Mouse (Mus musculus): ENCODE results near the gene Zc2hc1b.

The Zc2hc1b gene

GRCm38 (mm10) chr10:13172798-13173221, 5.0 kb downstream of the Zc2hc1b start:
- DNase-seq (ENCODE audit: low spot score): no peak

DNA sequence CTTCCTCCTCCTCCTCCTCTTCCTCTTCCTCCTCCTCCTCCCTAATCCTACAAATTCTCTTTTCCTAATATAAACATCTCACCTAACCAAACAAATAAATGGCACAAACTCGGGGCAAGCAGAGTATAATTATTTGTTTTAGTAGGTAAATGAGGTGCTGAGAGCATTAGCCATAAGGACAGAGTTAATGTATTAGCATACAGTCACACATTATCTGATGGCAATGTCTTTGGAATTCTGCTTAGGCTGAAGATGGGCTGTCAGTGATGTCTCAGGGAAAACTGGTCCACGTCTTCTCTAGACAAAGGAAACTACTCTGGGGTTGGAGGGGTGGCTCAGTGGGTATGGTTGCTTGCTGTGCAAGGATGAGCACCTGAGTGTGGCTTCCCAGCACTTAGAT, 6.4 kb downstream of the Zc2hc1b start:
- DNase-seq (ENCODE audit: low spot score): no peak

GRCm38 (mm10) chr10:13170739-13171448, 6.9 kb downstream of the Zc2hc1b start:
- no peak for DNase-seq (ENCODE audit: low spot score)

DNA sequence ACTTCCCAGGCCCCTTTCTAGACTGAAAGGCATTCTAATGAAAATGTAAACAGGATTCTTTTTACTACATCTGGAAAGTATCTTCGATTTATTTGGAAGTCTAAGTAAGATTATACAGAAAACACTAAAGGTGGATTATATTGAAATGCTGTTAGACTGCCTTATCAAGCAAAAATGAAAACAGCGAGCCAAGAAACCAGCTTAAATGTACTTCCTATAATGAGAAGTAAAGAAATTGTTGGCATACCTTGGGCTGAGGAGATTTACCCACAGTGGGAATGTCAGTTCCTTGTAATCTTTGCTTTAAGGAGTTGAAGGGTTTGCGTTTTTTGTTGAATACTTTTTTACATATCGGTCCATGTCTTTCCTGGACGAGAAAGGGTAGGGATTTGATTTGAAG, 9.4 kb downstream of the Zc2hc1b start:
- no peak for DNase-seq (ENCODE audit: low spot score)

DNA sequence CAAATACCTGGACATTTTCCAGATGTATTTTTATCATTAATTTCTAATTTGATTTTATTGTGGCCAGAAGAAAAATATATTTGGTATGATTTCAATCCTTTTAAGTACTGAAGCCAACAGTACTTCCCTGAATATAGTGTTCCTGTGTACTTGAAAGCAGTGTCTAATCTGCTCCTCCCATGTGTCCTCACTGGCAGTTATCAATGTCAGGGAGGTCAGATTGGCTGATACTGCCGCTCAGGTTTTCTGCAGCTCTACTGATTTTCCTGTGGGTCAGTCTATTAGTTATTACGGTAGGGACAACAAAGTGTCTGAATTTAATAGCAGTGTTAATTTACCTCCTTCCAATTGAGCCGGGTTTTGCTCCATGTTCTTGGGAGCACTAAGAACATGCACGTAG, 15.8 kb downstream of the Zc2hc1b start:
- DNase-seq (ENCODE audit: low spot score): no peak

GRCm38 (mm10) chr10:13160913-13161312, 16.9 kb downstream of the Zc2hc1b start:
- no peak for DNase-seq (ENCODE audit: low spot score)

DNA sequence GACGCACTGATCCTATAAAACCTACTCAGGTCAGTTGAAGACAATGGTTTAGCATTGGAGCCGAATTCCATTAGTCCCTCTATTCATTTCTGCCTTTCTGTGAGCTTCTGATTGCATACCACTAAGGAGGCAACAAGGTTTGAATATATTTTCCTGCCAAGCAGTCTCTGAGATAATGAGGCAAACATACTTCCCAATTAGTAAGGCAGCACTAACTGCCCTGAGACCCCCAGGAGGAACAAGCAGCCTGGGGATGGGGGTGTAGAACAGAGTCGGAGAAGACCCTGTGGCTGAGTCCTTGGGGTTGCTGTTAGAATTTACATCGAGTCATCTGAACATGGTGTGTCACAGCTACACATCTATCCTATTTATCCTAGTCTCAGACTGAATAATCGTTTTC, 22.4 kb downstream of the Zc2hc1b start:
- no peak for DNase-seq (ENCODE audit: low spot score)

DNA sequence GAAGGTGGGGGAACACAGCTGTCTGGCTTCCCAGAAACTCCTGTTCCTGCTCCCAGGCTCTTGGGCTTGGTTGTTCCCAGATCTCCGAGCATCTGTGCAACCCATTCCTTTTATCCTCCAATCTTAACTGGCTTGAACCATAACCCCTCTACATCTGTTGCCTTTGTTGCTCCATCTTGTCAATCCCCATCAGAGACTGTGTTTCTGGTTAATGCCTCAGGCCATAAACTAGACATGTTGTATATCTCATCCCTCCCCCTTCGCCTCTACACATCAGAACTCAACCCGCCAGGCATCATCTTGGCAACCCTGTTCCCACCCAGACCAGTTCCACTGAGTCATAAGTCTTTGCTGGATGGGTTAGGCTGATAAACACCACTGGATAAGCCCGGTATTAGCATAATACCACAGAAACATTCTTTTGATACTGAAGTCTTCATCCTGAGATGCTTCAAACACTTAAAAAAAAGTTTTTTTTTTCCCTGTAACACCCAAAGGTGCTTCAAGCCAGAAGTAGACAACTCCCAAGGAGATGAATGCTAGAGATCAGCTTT, 24.9 kb downstream of the Zc2hc1b start:
- DNase-seq (ENCODE audit: low spot score): no peak

DNA sequence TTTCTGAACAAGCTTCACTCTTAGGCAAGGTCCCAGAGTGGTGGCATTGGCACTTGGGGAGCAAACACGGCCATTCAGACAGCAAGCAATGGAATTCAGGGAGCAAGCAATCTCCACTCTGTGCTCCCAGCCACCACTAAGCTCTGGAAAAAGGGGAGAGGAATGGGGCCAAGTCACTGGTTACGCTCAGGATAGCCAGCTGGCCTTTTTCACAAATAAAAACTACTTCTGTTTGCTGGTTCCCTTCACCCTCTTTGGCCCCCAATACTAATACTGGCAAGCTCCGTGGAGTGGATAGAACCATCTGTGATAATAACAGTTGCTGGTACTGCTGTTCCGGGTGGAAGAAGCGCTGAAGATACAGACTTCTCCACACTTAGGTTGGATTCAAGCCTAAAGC, 26.5 kb downstream of the Zc2hc1b start:
- DNase-seq (ENCODE audit: low spot score): no peak

DNA sequence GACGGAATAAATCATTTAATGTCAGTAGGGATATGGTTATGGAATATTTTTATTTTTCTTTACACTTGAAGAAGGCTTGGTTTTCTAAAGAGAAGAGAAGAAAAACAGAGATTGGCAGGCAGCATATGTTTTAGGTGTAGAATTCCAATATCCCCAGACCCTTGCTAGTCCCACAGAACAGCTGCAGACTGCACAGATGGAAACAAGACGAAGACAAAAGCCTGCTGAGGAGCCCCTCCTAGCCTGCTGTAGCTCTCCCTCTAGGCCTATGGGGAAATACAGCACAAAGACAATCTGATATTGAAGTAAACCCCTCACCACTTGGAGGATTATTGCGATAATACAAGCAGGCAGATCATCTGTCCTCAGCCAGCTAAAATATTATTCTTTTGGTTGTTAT, 27.4 kb downstream of the Zc2hc1b start:
- no peak for DNase-seq (ENCODE audit: low spot score)

- DNase-seq (ENCODE audit: low spot score): no peak
Observed at GRCm38 (mm10) chr10:13140434-13140833, 37.4 kb downstream of the Zc2hc1b start.

GRCm38 (mm10) chr10:13137906-13138305, 39.9 kb downstream of the Zc2hc1b start:
- no peak for DNase-seq (ENCODE audit: low spot score)

DNA sequence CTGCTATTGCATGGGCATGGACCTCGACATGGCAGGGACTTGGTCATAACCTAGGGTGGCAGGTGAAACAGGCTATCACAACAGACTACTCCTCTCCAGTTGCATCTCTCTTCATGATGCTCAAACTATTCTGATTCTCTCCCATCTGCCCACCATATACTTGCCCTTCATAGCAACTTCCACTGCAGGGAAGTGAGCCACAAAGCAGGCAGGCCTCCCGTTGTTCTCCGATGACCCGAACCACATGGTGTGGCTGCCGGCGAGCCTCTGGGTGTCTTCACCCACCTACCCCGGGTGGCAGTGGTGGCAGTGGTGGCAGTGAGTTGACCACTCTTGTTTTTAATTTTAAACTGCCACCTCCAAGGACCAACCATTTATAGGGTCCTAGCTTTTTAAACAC, 42.1 kb downstream of the Zc2hc1b start:
- DNase-seq (ENCODE audit: low spot score): no peak

DNA sequence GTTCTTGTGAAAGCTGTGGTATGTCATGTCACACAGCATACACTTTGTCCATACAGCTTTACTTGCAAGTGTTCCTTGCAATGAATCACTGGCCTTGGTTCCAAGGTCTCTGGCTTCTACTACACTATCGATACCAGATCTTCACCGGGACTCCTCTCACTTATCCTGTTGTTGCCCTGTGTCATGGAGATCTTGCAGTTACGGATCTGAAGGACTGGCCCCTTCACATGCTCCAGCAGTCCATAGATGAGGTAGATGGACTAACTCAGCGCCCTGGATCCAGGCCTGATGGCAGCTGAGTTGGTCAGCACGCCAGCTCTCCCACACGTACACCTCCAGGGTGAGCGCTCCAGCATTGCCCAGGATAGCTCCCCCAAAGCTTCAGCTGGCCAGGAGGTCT, 42.5 kb downstream of the Zc2hc1b start:
- DNase-seq (ENCODE audit: low spot score): no peak

DNA sequence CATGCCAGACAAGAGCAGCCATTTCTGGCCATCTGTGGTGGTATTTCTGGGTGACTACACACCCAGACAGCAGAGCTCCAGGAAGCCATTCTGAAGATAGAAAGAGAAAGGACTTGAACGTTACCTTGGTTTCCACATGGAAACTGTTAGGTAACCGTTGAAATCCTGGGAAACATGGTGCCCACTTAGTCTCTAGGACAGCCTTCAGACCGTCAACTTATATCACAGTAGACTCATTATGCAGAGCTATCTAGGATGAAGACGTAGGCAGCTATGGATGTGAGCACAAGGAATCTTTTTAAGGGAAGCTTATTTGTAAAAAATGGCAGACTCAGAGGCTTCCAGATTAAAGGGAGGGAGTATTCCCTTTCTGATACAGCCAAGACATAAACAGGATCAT, 44.0 kb downstream of the Zc2hc1b start:
- DNase-seq (ENCODE audit: low spot score): no peak

DNA sequence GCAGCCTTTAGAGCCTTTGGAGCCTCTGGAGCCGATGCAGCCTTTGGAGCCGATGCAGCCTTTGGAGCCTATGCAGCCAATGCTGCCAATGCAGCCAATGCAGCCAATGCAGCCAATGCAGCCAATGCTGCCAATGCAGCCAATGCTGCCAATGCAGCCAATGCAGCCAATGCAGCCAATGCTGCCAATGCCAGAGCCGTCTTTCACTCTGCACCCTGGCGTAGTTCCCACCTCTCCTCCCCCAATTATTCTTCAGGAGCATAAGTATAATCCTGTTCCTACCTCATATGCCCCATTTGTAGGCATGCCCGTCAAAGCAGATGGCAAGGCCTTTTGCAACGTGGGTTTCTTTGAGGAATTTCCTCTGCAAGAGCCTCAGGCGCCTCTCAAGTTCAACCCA, 49.9 kb downstream of the Zc2hc1b start:
- no peak for DNase-seq (ENCODE audit: low spot score)

DNA sequence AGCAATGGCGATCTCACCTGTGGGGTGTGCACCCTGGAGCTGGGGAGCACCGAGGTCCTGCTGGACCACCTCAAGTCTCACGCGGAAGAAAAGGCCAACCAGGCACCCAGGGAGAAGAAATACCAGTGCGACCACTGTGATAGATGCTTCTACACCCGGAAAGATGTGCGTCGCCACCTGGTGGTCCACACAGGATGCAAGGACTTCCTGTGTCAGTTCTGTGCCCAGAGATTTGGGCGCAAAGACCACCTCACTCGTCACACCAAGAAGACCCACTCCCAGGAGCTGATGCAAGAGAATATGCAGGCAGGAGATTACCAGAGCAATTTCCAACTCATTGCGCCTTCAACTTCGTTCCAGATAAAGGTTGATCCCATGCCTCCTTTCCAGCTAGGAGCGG, 50.5 kb downstream of the Zc2hc1b start:
- DNase-seq (ENCODE audit: low spot score): no peak

GRCm38 (mm10) chr10:13125811-13126210, 52.0 kb downstream of the Zc2hc1b start:
- DNase-seq (ENCODE audit: low spot score): no peak

DNA sequence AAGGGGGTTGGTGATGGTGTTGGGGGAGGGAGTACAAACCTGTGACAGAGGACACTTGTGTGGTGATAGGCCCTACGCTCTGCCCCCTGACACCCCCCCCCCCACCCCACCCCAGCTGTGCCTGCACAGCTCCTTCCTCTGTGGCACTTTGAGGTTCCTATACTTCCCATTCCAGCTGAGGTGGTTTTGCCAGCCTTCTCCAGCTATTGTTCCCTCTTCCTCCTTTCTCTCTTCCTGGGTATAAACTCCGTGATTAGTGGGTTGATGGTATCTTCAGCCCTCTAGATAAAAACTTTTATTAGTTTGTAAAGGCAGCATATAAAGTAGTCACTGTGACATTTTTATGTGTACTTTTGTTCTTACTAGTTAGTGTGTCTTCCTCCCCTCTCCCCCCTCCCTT, 58.5 kb downstream of the Zc2hc1b start:
- no peak for DNase-seq (ENCODE audit: low spot score)

DNA sequence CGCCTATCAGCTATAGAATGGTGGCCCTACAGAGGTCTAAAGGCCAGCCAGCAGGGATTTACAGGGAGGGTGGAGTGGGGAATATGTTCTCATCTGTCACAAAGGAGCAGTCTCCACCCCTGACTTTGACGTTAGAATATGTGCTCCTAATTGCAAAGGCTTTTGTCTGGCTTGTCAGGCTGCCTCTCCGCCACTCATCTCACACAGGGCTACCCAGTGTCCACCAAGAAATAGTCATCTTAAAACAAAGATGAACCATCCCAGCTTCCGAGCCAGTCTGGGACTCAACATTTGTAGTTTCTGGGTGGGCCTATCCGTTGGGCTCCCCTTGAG, 59.1 kb downstream of the Zc2hc1b start:
- DNase-seq (ENCODE audit: low spot score): no peak

DNA sequence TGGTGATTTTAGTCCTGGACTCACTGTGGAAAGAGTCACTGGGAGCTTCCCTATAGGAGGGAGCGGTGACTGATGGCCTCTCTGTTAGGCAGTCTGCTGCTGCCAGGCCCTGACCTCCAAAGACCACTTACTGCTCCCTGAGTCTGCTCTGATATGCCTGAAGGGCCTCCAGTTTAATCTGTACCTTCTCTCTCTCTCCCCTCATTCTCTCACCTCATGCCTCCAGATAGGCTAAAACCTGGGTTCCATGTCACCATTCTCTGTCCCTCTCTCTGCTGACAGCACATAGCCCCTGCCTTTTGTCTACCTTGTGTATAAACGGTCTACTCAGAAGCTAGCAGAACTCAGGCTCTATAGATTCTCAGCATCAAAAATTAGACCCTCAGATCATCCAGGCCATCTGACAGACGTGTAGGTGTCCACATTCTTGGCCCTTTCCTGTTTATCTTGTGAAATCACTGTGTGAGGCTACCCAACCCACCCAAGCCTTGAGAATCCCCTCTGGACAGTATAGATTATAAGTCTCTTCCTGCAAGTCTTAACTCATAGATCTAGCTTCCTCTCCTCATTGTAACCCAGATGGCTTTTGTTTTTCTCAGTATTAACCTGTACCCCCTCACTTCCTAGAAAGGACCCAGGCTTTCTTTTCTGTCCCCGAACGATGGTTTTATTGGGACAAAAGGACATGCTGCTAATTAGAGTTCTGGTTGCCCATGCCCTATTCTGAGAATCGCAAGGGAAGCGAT, 59.6 kb downstream of the Zc2hc1b start:
- DNase-seq (ENCODE audit: low spot score): no peak

GRCm38 (mm10) chr10:13116706-13117665, 60.8 kb downstream of the Zc2hc1b start:
- no peak for DNase-seq (ENCODE audit: low spot score)

All from c-Kit-positive CD71-positive TER-119-positive erythroid progenitor cells, embryonic 14.5 days (primary cell).